Mouse (Mus musculus) adrenal gland, postnatal 14 days (tissue): ENCODE data around the gene Ndufa8. TPM values are rescaled to one million over a fixed set of nuclear protein-coding genes. Genes with fewer than 3 reads are reported as not detected.

ENCODE experiments used
- DNase-seq: peaks from one replicate; pipeline ENCODE4 v3.0.0; 2021; ENCODE audit warnings: mixed read lengths
- long read RNA-seq, 2 experiments: library from polyadenylated mRNA; stranded (forward); transcript quantifications; one replicate each; pipeline ENCODE4 v2.0.0; 2021
- total RNA-seq: library from RNA; stranded (reverse); gene quantifications from 2 replicates; pipeline ENCODE4 v1.2.3, GENCODE M21; 2021

The Ndufa8 gene
- total RNA-seq = 365 and 371 TPM in 2 replicates
- long read RNA-seq, experiment 1, transcript Ndufa8-201 (4 exons, 861 nt) = major isoform, 360 of 394 reads
- long read RNA-seq, experiment 1, partial matches to known transcripts = 30 of 394 reads
- long read RNA-seq, experiment 1, other reads (novel, unspliced or antisense) = 4 of 394 reads
- long read RNA-seq, experiment 2, transcript Ndufa8-201 (4 exons, 861 nt) = major isoform, 434 of 476 reads
- long read RNA-seq, experiment 2, partial matches to known transcripts = 38 of 476 reads
- long read RNA-seq, experiment 2, other reads (novel, unspliced or antisense) = 4 of 476 reads

- DNase-seq = peak; percentile 100
Observed at GRCm38 (mm10) chr2:36048748-36049566, at the start of gene Ndufa8, which contains the start of gene Morn5. Ndufa8 (minus strand) TSS chr2:36049406. Morn5 (plus strand) TSS chr2:36049458.

DNA sequence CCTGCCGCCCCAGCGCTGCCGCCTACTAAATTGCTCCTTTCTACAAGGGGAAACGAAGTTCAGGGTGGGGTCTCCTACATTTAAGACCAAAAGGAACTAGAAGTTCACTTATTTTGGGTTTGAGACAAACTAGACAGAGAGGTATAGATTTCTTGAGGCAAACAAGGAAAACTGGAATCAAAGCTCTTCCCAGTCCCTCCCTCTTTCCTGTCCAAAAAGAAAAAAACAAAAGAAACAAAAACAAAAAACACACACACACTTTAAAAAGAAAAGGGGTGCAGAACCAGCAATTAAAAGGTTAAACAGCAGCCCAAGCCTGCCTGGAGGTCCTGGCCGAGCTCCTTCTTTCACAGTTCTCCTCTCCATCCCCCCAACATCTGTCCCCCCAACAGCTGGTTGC is 48.8 kb upstream of the Ndufa8 start:
- DNase-seq = no peak

DNA sequence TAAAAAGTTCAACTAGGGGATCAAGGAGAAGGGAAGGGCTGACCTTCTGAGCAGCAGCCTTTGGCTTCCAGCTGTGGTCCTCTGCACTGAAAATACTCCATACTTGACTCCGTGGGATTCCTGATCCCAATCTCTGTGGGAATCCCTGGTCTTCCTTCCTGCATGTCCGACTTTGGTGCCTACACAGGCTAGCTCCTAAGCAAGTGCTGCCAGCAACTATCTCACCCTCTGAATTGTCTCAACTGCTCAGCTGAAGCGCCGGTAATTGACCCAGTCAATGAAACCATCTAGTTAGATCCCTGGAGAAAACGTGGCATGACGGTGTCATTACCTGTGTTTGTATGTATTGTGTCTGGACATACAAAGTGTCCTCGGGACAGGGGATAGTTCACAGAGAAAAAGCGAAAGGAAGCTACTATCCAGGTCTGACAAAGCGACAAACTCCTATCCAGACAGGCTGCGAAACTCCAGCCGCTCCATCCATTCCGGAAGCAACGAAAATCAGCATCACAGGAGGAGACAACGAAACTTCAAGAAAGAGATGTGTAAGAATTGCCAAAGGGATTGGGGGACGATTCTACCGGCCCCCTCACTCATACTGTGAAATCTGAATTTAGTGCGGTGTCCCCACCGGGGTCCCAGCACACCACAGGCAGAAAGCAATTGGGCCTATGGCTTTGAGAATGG is 48.1 kb upstream of the Ndufa8 start:
- DNase-seq = no peak

DNA sequence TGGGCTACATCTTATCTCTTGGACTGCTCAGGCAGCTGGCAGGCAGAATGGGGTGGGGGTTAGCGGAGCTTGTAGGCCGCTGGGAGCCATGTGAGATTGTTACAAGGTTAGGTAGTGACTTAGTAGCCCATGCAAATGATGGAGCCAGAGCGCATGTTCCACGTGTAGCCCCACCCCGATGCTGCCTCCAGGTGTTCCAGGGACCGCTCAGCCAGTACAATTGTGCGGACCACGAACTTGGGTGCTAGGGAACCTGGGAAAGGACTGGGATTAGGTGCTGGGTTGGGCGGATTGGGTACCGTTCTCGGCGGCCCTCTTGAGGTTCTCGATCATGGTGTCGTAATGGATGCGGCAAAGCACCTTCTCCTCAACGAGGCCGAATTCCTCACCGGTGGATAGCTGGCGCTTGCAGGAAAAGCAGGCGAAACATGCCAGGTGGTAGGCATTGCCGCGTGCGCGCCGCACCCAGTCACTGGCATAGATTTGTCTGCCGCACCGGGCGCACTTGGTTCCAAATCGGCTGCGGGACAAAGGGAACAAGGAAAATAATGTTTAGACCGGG is 44.8 kb upstream of the Ndufa8 start:
- DNase-seq = no peak

- DNase-seq = no peak
Observed at GRCm38 (mm10) chr2:36093301-36093700, 44.1 kb upstream of the Ndufa8 start.

DNA sequence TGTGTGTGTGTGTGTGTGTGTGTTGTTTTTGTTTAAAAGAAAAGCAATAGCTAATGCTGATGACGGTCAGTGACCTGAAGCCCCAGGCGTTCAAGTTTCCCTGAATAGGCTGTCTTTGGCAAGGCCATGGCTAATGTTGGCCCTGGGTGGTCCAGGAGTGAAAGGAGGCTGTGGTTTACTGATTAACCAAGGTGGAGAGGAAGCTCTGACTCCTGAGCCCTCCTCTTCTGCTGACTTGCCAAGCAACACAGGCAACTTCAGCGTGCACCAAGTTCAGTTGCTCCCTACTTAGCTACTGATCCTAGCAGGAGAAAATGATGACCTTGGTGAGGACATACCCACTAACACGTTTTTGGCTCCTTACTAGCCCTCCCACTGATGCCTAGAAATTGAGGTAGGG is 43.5 kb upstream of the Ndufa8 start:
- DNase-seq = no peak

DNA sequence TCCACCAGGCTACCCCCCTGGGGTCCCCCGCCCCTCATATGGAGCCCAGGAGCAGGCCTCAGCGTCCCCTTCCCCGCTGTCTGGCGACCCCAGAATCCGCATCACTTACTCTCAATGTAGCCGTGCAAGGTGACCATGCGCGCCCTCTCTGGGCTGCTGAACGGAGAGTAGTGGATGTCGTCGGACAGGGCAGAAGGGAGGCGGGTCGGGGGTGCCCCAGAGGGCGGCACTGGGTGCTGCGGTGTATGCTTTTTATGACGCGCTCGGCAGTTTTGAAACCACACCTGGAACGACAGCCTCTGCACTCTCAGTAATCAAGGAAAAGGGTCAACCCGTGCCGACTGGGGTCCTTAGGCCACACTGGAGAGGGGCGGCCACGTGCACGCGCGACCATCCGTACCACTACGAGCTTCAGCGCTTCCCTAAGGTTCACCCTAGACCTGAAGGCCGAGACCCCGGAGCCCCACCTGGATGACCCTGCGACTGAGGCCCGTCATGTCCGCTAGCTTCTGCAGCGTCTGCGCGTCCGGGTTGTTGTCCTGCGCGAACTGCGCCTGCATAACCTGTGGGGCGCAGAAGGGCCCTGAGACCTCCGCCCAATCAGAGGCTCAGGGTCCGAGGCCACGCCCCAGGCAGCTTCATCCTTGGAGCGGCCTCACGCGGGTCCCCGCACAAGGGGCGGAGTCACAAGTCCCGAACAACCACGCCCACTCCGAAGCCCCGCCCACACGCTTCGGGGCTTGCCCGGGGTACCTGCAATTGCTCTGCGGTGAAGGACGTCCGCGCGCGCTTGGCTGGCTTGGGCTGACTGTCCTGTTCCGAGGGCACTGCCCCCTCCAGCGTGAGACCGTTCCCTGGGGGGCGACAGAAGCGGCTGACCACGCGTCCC is 41.9 kb upstream of the Ndufa8 start:
- DNase-seq = peak; percentile 62

DNA sequence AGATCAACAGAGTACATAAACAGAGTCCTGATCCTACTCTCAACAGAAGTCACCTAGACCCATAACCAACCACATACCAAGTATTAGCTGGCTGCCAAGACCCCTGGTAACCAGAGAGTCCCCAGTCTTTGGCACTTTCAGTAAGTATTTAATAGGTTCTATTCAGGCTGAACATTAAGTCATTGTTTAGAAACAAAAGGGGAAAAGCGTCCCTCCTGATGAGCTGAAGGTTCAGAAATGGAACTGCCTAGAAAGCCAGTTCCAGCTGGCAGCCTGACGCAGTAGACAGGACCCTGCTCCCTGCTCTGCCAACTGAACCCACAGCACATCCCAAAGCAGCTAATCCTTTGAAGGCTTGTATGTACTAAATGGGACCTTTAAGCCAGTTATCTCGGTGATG is 40.0 kb upstream of the Ndufa8 start:
- DNase-seq = no peak

DNA sequence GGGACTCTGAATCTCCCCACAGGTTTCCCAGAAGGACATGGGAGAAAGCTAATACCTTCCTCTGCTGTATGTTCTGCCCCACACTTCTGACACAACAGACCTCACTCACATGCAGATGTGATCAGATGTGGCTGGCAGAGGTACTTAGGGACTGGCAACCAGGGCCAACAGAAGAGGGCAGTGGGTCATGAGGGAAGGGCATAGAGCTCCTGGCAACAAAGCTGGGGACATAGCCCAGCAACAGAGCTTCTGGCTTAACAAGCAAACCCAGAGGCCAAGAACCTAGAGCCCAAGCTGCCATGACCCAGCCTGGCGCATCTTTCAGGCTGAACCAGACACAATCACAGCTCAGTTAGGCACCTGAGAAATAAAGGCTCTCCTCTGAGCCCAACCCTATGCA is 35.8 kb upstream of the Ndufa8 start:
- peak; percentile 38 for DNase-seq

DNA sequence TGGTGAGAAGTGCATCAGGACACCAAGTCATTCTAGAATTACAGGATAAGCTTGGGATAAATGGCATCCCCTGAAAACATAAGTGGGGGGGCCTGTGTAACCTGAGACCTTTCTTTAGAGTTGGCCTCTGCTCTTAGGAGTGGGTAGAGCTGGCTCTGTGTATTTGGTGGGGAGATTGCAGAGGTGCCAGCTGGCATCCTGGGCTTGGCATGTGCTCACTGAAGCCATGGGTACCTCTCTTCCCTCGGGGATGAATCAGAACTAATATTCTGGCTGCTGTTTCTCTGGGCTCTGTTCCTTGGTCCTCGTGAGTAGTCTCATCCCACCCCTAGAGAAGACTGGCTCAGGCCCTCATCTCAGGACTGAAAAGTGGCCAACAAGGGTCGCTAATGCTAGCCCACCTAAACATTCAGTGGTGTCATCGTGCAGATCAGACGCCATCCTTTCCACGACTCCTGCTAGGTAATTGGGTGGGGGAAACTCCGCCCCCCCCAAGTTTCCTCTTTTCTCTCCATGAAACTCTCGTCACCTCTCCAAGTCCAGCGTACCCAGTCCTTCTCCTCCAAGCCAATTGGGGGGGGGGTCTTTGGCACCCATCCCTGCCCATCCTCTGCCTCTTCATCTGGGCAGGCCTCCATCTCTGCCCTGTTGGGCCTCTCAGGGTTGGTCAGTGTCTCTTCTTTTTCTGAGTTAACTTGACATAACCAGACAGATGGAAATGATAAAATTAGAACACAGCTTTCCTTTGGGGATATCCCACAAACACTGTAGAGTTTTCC is 33.8 kb upstream of the Ndufa8 start:
- DNase-seq = peak; percentile 26

DNA sequence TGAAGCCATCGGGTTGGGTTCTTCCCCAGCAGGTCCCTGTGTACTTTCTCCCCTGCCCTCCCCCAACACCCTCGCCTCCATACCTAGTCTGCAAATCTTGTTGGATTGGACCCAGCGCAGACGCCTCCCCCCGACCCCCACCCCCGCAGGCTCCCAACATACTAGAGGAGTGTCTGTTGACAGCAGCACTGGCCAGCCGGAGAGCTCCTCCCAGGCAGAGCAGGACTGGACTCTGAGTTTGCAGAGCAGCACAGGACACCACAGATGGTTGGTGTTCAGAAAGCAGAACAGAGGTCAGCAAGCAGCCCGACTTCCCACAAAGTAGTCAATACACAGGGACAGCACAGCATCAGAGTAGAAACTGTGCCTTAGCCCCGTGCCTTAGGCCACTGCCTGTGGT is 32.2 kb upstream of the Ndufa8 start:
- DNase-seq = peak; percentile 33

- no peak for DNase-seq
Observed at GRCm38 (mm10) chr2:36077160-36077761, 28.1 kb upstream of the Ndufa8 start.

DNA sequence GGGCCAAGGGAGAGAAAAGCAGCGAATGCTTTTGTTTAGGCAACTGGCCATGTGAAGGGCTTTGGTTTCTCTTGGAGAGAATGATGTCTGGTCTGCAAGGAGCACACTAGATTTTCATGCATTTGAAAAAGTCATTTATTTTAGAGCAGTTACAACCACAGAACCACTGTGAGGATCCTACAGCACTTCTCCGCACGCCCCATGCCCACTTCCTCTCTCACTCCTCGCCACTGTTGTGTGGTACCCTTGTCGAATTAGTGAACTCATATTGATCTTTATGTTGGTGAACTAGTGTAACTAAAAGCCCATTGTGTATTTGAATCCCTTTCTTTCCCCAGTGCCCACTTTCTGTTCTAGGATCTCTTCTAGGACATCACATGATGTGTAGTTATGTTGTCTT is 26.0 kb upstream of the Ndufa8 start:
- DNase-seq = no peak

- peak; percentile 60 for DNase-seq
Observed at GRCm38 (mm10) chr2:36073781-36074180, 24.6 kb upstream of the Ndufa8 start.

DNA sequence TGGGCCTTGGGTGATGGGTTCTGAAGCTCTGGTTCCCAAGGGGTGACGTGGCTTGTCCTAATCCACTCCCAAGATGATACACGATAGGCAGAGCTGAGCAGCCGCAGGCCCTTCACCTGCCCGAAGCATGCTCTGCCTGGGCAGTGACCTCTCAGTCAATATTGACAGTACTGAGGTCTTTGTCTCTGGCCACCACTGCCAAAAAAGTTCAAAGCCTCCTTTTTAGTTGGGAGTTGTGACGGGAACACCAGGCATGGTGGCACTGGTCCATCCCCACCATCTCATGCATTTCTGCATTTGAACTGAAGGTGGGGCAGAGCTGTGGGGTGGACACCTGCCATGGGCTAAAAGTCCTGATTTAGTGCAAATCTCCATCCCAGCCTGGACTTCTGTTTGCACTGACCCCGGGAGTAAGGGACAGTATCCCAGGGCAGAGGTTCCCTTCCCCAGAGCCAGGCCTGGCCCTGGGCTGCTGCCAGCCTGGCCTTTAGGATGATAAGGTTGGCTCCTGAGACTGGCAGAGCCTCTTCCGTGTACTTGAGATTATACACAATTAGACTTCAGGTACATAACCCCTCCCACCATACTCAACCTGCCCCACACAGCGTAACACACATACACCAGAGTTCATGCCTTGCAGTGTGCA is 22.6 kb upstream of the Ndufa8 start:
- DNase-seq = no peak

DNA sequence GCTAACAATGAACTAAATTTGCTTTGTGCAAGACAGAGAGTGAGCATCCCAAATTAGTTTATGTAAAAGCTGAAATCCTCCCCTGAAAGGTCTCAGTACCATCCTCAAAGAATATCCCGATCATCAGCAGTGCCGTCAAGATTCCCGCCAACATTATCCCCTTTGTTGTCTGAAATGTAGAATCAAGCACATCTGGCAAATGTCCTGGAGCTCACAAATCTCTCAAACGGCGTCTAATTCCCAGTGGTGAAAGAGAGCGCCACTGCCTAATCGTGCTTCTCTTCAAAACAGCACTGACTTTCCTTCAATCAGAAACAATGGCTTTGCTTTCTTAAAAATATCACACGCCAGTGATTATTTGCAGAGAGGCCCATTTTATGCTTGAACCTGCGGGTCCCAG is 17.9 kb upstream of the Ndufa8 start:
- DNase-seq = no peak

GRCm38 (mm10) chr2:36061409-36061808 is 12.2 kb upstream of the Ndufa8 start:
- DNase-seq = no peak

DNA sequence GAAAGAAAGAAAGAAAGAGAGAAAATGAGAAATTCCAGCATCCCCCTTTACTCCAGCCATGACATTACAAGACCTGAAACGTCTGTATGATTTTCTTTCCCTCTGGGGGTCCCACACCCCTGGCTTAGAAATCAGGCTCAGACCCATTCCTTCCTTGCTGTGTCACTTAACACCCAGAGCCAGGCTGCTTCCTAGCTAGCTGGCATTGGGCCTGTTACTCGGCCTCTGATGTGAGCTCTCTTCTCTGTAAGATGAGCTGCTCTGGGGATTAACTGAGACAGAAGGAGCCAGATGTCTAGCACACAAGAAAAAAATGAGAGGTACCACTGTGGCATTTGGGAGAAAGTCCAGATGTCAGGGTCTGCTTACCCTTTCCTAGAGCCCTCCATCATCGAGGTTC is 7.0 kb upstream of the Ndufa8 start:
- no peak for DNase-seq

DNA sequence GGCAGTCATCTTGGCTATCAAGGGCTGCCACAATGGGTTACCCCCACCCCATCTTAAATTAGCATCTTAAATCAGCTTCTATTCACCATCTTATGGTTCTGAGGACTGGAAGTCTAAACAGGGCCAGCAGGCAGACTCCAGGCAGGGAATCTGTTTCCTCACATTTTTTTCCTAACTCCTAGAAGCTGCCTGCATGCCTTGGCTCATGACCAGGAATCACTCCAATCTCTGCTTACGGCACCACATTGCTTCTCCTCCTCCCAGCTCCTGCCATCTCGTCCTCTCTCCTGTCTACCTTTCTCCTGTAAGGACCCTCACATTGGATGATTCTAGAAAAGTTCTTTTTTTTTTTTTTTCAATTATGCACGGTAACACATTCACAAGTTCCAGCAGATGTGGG is 4.0 kb upstream of the Ndufa8 start:
- no peak for DNase-seq

DNA sequence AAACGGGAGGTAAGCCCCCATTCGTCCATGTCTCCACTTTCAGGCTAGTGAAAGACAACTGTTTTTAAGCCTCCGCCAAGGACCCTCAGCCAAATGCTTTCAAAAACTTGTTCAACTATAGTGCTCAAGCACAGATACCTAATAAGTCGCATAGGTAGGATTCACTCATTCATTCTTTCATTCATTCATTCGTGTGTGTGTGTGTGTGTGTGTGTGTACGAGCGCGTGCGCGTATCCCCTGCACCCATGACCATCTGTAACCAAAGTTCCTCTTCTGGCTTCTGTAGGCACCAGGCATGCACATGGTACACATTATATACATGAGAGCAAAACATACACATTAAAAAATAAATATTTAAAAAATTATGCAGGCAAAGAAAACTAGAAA is 355 bp upstream of the Ndufa8 start:
- no peak for DNase-seq
